ENCODE assay signal across 8 mouse cellular contexts in genomic region chr13:43481859-43482245, GRCm38 (mm10). TPM values are rescaled to one million over a fixed set of nuclear protein-coding genes. Genes with fewer than 3 reads are reported as not detected.
DNase-seq lines count a peak whose midpoint lies in the region; ATAC-seq and TF ChIP-seq lines count a peak whose summit lies in the region.

No protein-coding gene starts in this region.

- peak overlapping the region; percentile 70 for H3K4me2 ChIP-seq in kidney, embryonic 14.5 days (replicated peaks; ENCODE audit: low read depth, low read length)
- peak overlapping the region; percentile 60 for H3K4me2 ChIP-seq in forebrain, embryonic 16.5 days (ENCODE audit: low read length)
- peak overlapping the region; percentile 81 for H3K4me2 ChIP-seq in limb, embryonic 13.5 days (replicated peaks)
- H3K4me2 ChIP-seq in myocyte (ENCODE audit: low read depth), result peak overlapping the region; percentile 80

- no peaks in the 10 kb centered on the region for H3K27me3 ChIP-seq in kidney, embryonic 14.5 days (ENCODE audit: control insufficient read depth, insufficient read depth, low read length)
- no peaks in the 10 kb centered on the region for H3K27me3 ChIP-seq in forebrain, embryonic 16.5 days (replicated peaks; ENCODE audit: control insufficient read depth, insufficient read depth, low read length)
- no peaks in the 10 kb centered on the region for H3K27me3 ChIP-seq in limb, embryonic 13.5 days
- no peaks in the 10 kb centered on the region for H3K27me3 ChIP-seq in myocyte (ENCODE audit: control insufficient read depth, insufficient read depth, insufficient read length)

- WGBS in kidney, embryonic 14.5 days, result 46% methylated on average over 6 of the region's 6 CpGs
- WGBS in forebrain, embryonic 16.5 days, result 29% methylated on average over 6 of the region's 6 CpGs
- WGBS in limb, embryonic 13.5 days, result 37% methylated on average over 6 of the region's 6 CpGs

- H3K36me3 ChIP-seq in kidney, embryonic 14.5 days (ENCODE audit: control insufficient read depth, insufficient read depth, low read length), result no peaks in the 10 kb centered on the region
- H3K36me3 ChIP-seq in forebrain, embryonic 16.5 days (ENCODE audit: control insufficient read depth, insufficient read depth), result no peaks in the 10 kb centered on the region
- no peaks in the 10 kb centered on the region for H3K36me3 ChIP-seq in limb, embryonic 13.5 days
- no peaks in the 10 kb centered on the region for H3K36me3 ChIP-seq in myocyte (ENCODE audit: control insufficient read depth, insufficient read depth)

- no peak for DNase-seq in kidney, adult 18-20 months
- no peak for DNase-seq in frontal cortex, postnatal 25 days (ENCODE audit: low spot score in 2 of 2)
- DNase-seq in testis, postnatal 14 days (ENCODE audit: low spot score), result no peak

- no peak for TF ChIP-seq POLR2A in myocyte (IDR thresholded peaks at IDR 0.05; ENCODE audit: insufficient read length, low read depth)

- H3K4me3 ChIP-seq in kidney, embryonic 14.5 days (ENCODE audit: low read length), result peak overlapping the region; percentile 97
- H3K4me3 ChIP-seq in forebrain, embryonic 16.5 days (replicated peaks; ENCODE audit: low read length), result peak overlapping the region; percentile 95
- H3K4me3 ChIP-seq in limb, embryonic 13.5 days, result peak overlapping the region; percentile 96
- peak overlapping the region; percentile 77 for H3K4me3 ChIP-seq in myocyte

- peak overlapping the region; percentile 95; the same call in 1 of the 2 replicates for H3K27ac ChIP-seq in kidney, embryonic 14.5 days (ENCODE audit: low read depth, low read length)
- H3K27ac ChIP-seq in forebrain, embryonic 16.5 days (ENCODE audit: low read length), result peak overlapping the region; percentile 99
- peak overlapping the region; percentile 99; the same call in 1 of the 2 replicates for H3K27ac ChIP-seq in limb, embryonic 13.5 days

- H3ac ChIP-seq in myocyte (ENCODE audit: control insufficient read depth, insufficient read length), result peak overlapping the region; percentile 94

- peak; percentile 47; the same call in 1 of the 2 replicates for ATAC-seq in kidney, embryonic 14.5 days (ENCODE audit: low FRiP score, low TSS enrichment)
- ATAC-seq in forebrain, embryonic 16.5 days, result no peak
- ATAC-seq in limb, embryonic 13.5 days (ENCODE audit: low FRiP score, low read depth), result no peak
- no peak for ATAC-seq in frontal cortex, adult (ENCODE audit: low TSS enrichment)

- peaks cover 36% of the 10 kb centered on the region for H3K79me2 ChIP-seq in myocyte (ENCODE audit: control insufficient read depth, insufficient read depth)

- H3K4me1 ChIP-seq in kidney, embryonic 14.5 days (ENCODE audit: control insufficient read depth, insufficient read depth, low read length), result peaks cover 13% of the 10 kb centered on the region; the same call in 1 of the 2 replicates
- H3K4me1 ChIP-seq in forebrain, embryonic 16.5 days (replicated peaks; ENCODE audit: control insufficient read depth, insufficient read depth, low read length), result peaks cover 19% of the 10 kb centered on the region
- H3K4me1 ChIP-seq in limb, embryonic 13.5 days, result peaks cover 17% of the 10 kb centered on the region

- H3K9me3 ChIP-seq in kidney, embryonic 14.5 days (ENCODE audit: control insufficient read depth, low read length), result no peaks in the 10 kb centered on the region
- no peaks in the 10 kb centered on the region for H3K9me3 ChIP-seq in forebrain, embryonic 16.5 days (ENCODE audit: control insufficient read depth, low read length)
- H3K9me3 ChIP-seq in limb, embryonic 13.5 days, result no peaks in the 10 kb centered on the region

- peak overlapping the region; percentile 99; the same call in 1 of the 2 replicates for H3K9ac ChIP-seq in kidney, embryonic 14.5 days (ENCODE audit: low read depth, low read length)
- peak overlapping the region; percentile 97 for H3K9ac ChIP-seq in forebrain, embryonic 16.5 days (replicated peaks; ENCODE audit: low read depth, low read length)
- H3K9ac ChIP-seq in limb, embryonic 13.5 days, result peak overlapping the region; percentile 99

TF ChIP-seq in myocyte, 11 proteins besides CTCF, POLR2A, EP300 and RAD21:
- TF ChIP-seq USF1 (IDR thresholded peaks at IDR 0.05; ENCODE audit: low read depth) (no peak), TCF3 (IDR thresholded peaks at IDR 0.05; ENCODE audit: insufficient read length, low read depth) (no peak)

RNA-seq across cellular contexts. Expression of gene Ranbp9, which starts 0.8 kb away (rescaled TPM):
- polyA plus RNA-seq in kidney, embryonic 14.5 days (2014; fragmentation: Nextera tagmentation; extraction: Ambion mirVana), result 15.1 and 21.1 TPM in 2 replicates
- 11.9 and 12.1 TPM in 2 replicates for polyA plus RNA-seq in forebrain, embryonic 16.5 days (2015; fragmentation: Nextera tagmentation; extraction: Ambion mirVana)
- 8.8 and 10.3 TPM in 2 replicates for polyA plus RNA-seq in limb, embryonic 13.5 days (2015; fragmentation: Nextera tagmentation; extraction: Ambion mirVana)
- 23.1 TPM for polyA plus RNA-seq in myocyte (2012; fragmentation: generic; extraction: Trizol)
